Mouse (Mus musculus) stomach, postnatal 0 days (tissue): Measurements from ENCODE around the gene Lrrc2. TPM values are rescaled to one million over a fixed set of nuclear protein-coding genes. Genes with fewer than 3 reads are reported as not detected.

Experiments
- ATAC-seq: fragments of 200-750 bp; cut with Nextera tagmentation; 2 replicates; pipeline ENCODE4 v1.8.0; 2017; ENCODE audit not compliant: low FRiP score, low TSS enrichment
- DNase-seq: peaks from one replicate; pipeline ENCODE4 v3.0.0-alpha.2; 2016; ENCODE audit warnings: low spot score
- H3K27ac ChIP-seq: fragments of 300-500 bp; sonication (generic); replicated peaks from 2 replicates; pipeline ENCODE4 v1.5.1; 2014; ENCODE audit warnings: mild to moderate bottlenecking, control low read depth
- H3K27me3 ChIP-seq: fragments of 300-500 bp; sonication (generic); 2 replicates; pipeline ENCODE4 v1.6.1; 2014; ENCODE audit warnings: low read length; ENCODE audit not compliant: control insufficient read depth, insufficient read depth
- H3K36me3 ChIP-seq: fragments of 300-500 bp; sonication (generic); 2 replicates; pipeline ENCODE4 v1.6.1; 2014; ENCODE audit warnings: low read length, mixed read lengths; ENCODE audit not compliant: control insufficient read depth, insufficient read depth
- H3K4me1 ChIP-seq: fragments of 300-500 bp; sonication (generic); replicated peaks from 2 replicates; pipeline ENCODE4 v1.6.1; 2014; ENCODE audit warnings: antibody characterized with exemption; ENCODE audit not compliant: control insufficient read depth, insufficient read depth
- H3K4me2 ChIP-seq: fragments of 300-500 bp; sonication (generic); replicated peaks from 2 replicates; pipeline ENCODE4 v1.6.1; 2014; ENCODE audit warnings: low read depth, mild to moderate bottlenecking, control low read depth, moderate library complexity
- H3K4me3 ChIP-seq: fragments of 300-500 bp; sonication (generic); 2 replicates; pipeline ENCODE4 v1.5.1; 2014; ENCODE audit warnings: low read depth, low read length, control low read depth
- H3K9ac ChIP-seq: fragments of 300-500 bp; sonication (generic); 2 replicates; pipeline ENCODE4 v1.6.1; 2014; ENCODE audit warnings: mild to moderate bottlenecking, low read length, control low read depth, mixed read lengths
- H3K9me3 ChIP-seq: fragments of 300-500 bp; sonication (generic); 2 replicates; pipeline ENCODE4 v1.6.1; 2016; ENCODE audit warnings: low read length; ENCODE audit not compliant: control insufficient read depth
- CTCF ChIP-seq: IDR thresholded peaks from 2 replicates; pipeline ENCODE4 v1.5.1; 2016; ENCODE audit warnings: antibody characterized with exemption, low read depth, mild to moderate bottlenecking, moderate library complexity
- EP300 ChIP-seq: optimal IDR thresholded peaks from 2 replicates; pipeline ENCODE3; 2016; ENCODE audit warnings: antibody characterized with exemption
- WGBS: fragments of 180-500 bp; shearing (Covaris S2); extraction: QIAGEN DNeasy Blood & Tissue Kit; methylation state at CpG from one replicate; pipeline ENCODE4 v1.1.7; 2014; 5-methylcytosine and 5-hydroxymethylcytosine counted together
- polyA plus RNA-seq: library from polyadenylated mRNA; unstranded; fragments of >200 nt; fragmentation: Nextera tagmentation; extraction: Ambion mirVana; gene quantifications from 2 replicates; pipeline ENCODE4 v1.2.1, GENCODE M21; 2015

Lrrc2 gene
- polyA plus RNA-seq, 1 experiment from 2014 or later, result 0.08 TPM

DNA sequence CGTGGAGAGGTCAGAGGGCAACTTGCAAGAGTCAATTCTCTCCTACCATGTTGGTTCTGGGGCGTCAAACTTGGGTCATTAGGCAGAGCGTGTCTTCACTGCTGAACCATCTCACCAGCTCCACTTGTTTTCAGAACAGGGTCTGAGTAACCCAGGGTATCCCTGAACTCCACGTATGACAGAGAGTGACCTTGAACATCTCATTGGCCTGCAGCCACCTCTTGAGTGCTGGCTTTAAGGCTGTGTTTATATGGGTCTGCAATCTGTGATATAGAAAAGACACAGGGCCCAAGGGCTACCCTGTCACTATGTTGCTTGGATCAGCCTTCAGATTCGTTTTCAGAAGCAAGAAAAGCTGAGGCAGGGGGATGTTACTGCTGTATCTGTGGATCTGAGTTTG is 8.3 kb downstream of the Lrrc2 start:
- DNase-seq (no peak), ATAC-seq (no peak)
- H3K4me2 ChIP-seq, result no peak overlapping the region
- H3K4me1 ChIP-seq, result no peaks in the 10 kb centered on the region
- H3K4me3 ChIP-seq, result no peak overlapping the region
- no peaks in the 10 kb centered on the region for H3K36me3 ChIP-seq
- H3K27me3 ChIP-seq, result no peaks in the 10 kb centered on the region
- H3K9ac ChIP-seq, result no peak overlapping the region
- no peaks in the 10 kb centered on the region for H3K9me3 ChIP-seq
- H3K27ac ChIP-seq, result no peak overlapping the region
- WGBS, result 79% methylated on average over 5 of the region's 5 CpGs
- TF ChIP-seq CTCF (no peak), EP300 (no peak)

DNA sequence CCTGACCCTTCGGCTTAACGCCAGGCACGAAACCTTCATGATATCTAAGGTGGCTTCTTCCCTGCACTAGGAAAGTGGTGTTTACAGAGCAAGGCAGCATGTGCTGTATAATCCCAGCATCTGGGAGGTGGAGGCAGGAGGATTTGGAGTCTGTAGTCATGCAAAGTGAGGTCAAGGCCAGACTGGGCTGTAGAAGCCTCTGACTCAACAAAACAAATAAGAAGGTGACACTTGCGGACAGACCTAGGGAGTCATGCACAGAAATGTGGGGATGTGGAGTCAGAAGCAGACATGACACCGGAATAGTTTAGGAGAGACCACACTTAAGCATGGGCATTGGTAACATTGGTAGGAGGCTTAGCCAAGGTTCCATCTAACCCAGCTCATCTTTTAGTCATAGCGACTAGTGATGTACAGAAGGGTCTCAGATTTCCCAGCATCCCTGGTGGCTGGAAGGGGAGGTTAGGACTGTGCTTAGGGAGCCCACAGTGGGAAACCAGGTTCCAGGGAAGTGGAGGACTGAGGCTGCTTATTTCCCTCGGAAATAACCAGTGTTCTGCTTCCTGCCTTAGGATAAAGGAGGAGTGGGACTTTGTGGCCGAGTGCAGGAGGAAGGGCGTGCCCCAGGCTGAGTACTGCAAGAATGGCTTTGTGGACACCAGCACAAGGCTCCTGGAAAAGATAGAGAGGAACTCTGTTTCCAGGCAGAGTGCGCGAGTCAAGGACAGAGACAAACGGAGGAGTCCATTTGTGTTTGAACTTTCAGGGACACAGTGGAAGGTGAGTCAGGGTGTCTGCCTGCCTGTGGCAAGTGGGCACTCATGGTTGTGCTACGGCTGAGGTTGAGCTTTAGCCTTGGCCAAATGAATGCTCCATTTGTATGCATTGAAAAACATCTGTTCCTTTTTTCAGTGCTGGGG is 9.1 kb downstream of the Lrrc2 start:
- H3K27ac ChIP-seq, result no peak overlapping the region
- no peaks in the 10 kb centered on the region for H3K36me3 ChIP-seq
- H3K4me2 ChIP-seq, result no peak overlapping the region
- no peak overlapping the region for H3K9ac ChIP-seq
- DNase-seq (no peak), ATAC-seq (no peak)
- no peaks in the 10 kb centered on the region for H3K27me3 ChIP-seq
- no peak overlapping the region for H3K4me3 ChIP-seq
- WGBS, result 82% methylated on average over 13 of the region's 13 CpGs
- no peaks in the 10 kb centered on the region for H3K4me1 ChIP-seq
- no peaks in the 10 kb centered on the region for H3K9me3 ChIP-seq
- TF ChIP-seq CTCF (no peak), EP300 (no peak)

DNA sequence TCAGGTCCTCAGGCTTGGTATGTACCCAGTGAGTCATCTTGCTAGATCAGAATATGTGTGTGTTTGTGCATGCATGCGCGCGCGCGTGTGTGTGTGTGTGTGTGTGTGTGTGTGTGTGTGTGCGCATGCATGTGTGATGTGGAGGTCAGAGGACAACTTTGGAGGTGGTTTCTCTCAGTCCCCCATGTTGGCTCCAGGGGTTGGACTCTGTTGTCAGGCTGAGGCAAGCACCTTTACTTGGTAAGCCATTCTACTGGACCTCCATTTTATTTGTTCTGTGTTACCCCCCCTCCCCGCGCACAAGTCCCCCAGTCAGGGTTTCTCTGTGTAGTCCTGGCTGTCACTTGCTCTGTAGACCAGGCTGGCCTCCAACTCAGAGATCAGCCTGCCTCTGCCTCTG is 10.0 kb downstream of the Lrrc2 start:
- Histone ChIP-seq H3K9ac (no peak overlapping the region), H3K4me3 (no peak overlapping the region), H3K27me3 (no peaks in the 10 kb centered on the region), H3K27ac (no peak overlapping the region), H3K9me3 (no peaks in the 10 kb centered on the region), H3K4me2 (no peak overlapping the region), H3K4me1 (no peaks in the 10 kb centered on the region), H3K36me3 (no peaks in the 10 kb centered on the region)
- ATAC-seq, result no peak
- TF ChIP-seq CTCF, result no peak
- no peak for TF ChIP-seq EP300
- DNase-seq, result no peak
- 98% methylated on average over 8 of the region's 8 CpGs for WGBS

- no peak overlapping the region for H3K27ac ChIP-seq
- TF ChIP-seq EP300, result no peak
- 80% methylated on average over 8 of the region's 8 CpGs for WGBS
- no peak for ATAC-seq
- H3K9ac ChIP-seq, result no peak overlapping the region
- no peaks in the 10 kb centered on the region for H3K9me3 ChIP-seq
- DNase-seq, result no peak
- no peaks in the 10 kb centered on the region for H3K27me3 ChIP-seq
- no peak overlapping the region for H3K4me2 ChIP-seq
- no peaks in the 10 kb centered on the region for H3K4me1 ChIP-seq
- H3K4me3 ChIP-seq, result no peak overlapping the region
- no peaks in the 10 kb centered on the region for H3K36me3 ChIP-seq
These were observed 12.3 kb downstream of the Lrrc2 start for GRCm38 (mm10) chr9:110963566-110964115.

DNA sequence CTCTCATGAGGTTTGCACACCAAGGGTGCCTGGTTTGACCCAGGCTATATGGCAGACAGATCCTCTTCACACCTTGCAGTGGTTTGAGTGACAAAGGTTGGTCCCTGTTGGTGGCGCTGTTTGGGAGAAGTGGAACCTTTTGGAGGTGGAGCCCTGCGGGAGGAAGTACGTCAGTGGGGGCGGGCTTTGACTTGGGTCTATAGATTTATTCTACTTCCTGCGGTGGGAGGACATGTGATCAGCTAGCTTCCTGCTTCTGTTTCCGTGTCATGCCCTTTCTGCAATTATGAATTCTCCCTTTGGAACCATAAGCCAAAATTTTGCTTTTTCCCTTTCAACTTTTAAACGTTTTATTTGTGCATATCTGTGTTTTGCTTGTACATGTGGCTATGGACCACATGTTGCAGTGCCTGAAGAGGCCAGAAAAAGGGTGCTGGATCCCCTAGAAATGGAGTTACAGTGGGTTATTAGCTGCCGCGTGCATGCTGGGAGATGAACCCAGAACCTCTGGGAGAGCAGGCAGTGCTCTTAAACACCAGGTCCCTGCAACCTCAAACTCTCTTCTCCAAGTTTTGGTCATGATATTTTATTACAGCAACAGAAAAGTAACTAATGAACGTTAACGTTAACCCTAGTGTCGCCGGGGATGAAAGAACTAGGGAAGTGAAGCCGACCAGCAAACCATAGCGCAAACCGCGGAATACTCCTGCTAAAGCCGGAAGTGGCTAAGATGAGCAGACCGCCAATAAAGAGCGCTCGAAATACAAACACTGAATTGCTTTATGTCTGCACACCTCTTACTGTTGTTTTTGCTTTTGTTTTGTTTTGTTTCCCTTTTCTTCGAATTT is 13.9 kb downstream of the Lrrc2 start:
- Histone ChIP-seq H3K36me3 (no peaks in the 10 kb centered on the region), H3K9me3 (no peaks in the 10 kb centered on the region), H3K27ac (no peak overlapping the region), H3K9ac (no peak overlapping the region), H3K27me3 (no peaks in the 10 kb centered on the region), H3K4me2 (no peak overlapping the region), H3K4me3 (no peak overlapping the region), H3K4me1 (no peaks in the 10 kb centered on the region)
- ATAC-seq (no peak), DNase-seq (no peak)
- TF ChIP-seq CTCF (no peak), EP300 (no peak)
- WGBS, result 89% methylated on average over 22 of the region's 22 CpGs
